Mouse (Mus musculus): ENCODE measurements around the gene Enox1. TPM values are rescaled to one million over a fixed set of nuclear protein-coding genes. Genes with fewer than 3 reads are reported as not detected.

Gene Enox1
- polyA plus RNA-seq, 1 experiment from 2014 or later = 1.9 TPM

DNA sequence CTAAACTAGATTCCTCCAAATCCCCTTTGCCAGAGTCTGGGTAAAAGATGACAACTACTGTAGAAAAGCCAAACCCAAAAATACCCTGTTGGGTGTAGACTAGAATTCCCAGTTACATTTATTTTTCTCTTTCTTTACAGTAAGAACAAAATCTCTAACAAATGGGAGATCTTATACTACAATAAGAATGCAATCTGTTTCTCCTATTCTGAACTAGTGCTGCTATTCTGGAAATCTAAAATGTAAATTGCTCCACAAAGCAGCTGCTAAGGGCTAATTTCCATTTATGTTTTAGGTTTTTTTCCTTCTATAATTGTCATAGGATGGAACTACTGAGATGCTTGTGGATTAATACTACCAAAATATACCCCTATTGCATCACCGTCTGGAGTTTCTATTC lies 8.9 kb upstream of the Enox1 start:
- Histone ChIP-seq H3K4me3 (ENCODE audit: low read depth, low read length) (no peak overlapping the region), H3K36me3 (ENCODE audit: control insufficient read depth, insufficient read depth) (no peaks in the 10 kb centered on the region), H3K9me3 (ENCODE audit: control insufficient read depth) (no peaks in the 10 kb centered on the region), H3K27me3 (replicated peaks; ENCODE audit: control insufficient read depth, insufficient read depth, low read length) (no peaks in the 10 kb centered on the region), H3K4me2 (replicated peaks; ENCODE audit: low read depth) (no peak overlapping the region), H3K4me1 (replicated peaks; ENCODE audit: control insufficient read depth, insufficient read depth, low read length) (no peaks in the 10 kb centered on the region), H3K9ac (ENCODE audit: low read depth, low read length) (no peak overlapping the region), H3K27ac (ENCODE audit: low read depth, low read length) (no peak overlapping the region)
- WGBS = 88% methylated on average over 1 of the region's 1 CpGs
- TF ChIP-seq CTCF (IDR thresholded peaks at IDR 0.05; ENCODE audit: low read depth) = no peak
- no peak for ATAC-seq

GRCm38 (mm10) chr14:77150556-77150955 lies 6.0 kb upstream of the Enox1 start:
- H3K4me3 ChIP-seq (ENCODE audit: low read depth, low read length) = no peak overlapping the region
- no peak overlapping the region for H3K4me2 ChIP-seq (replicated peaks; ENCODE audit: low read depth)
- no peaks in the 10 kb centered on the region for H3K9me3 ChIP-seq (ENCODE audit: control insufficient read depth)
- H3K36me3 ChIP-seq (ENCODE audit: control insufficient read depth, insufficient read depth) = no peaks in the 10 kb centered on the region
- ATAC-seq = no peak
- 75% methylated on average over 6 of the region's 6 CpGs for WGBS
- no peaks in the 10 kb centered on the region for H3K4me1 ChIP-seq (replicated peaks; ENCODE audit: control insufficient read depth, insufficient read depth, low read length)
- TF ChIP-seq CTCF (IDR thresholded peaks at IDR 0.05; ENCODE audit: low read depth) = no peak
- H3K27ac ChIP-seq (ENCODE audit: low read depth, low read length) = no peak overlapping the region
- H3K9ac ChIP-seq (ENCODE audit: low read depth, low read length) = no peak overlapping the region
- peaks cover 6% of the 10 kb centered on the region for H3K27me3 ChIP-seq (replicated peaks; ENCODE audit: control insufficient read depth, insufficient read depth, low read length)

GRCm38 (mm10) chr14:77151431-77151830 lies 5.1 kb upstream of the Enox1 start:
- no peak overlapping the region for H3K9ac ChIP-seq (ENCODE audit: low read depth, low read length)
- no peaks in the 10 kb centered on the region for H3K4me1 ChIP-seq (replicated peaks; ENCODE audit: control insufficient read depth, insufficient read depth, low read length)
- H3K9me3 ChIP-seq (ENCODE audit: control insufficient read depth) = no peaks in the 10 kb centered on the region
- TF ChIP-seq CTCF (IDR thresholded peaks at IDR 0.05; ENCODE audit: low read depth) = no peak
- H3K27ac ChIP-seq (ENCODE audit: low read depth, low read length) = no peak overlapping the region
- H3K4me2 ChIP-seq (replicated peaks; ENCODE audit: low read depth) = no peak overlapping the region
- no peaks in the 10 kb centered on the region for H3K36me3 ChIP-seq (ENCODE audit: control insufficient read depth, insufficient read depth)
- peaks cover 15% of the 10 kb centered on the region for H3K27me3 ChIP-seq (replicated peaks; ENCODE audit: control insufficient read depth, insufficient read depth, low read length)
- WGBS = 89% methylated on average over 7 of the region's 7 CpGs
- no peak for ATAC-seq
- H3K4me3 ChIP-seq (ENCODE audit: low read depth, low read length) = no peak overlapping the region

DNA sequence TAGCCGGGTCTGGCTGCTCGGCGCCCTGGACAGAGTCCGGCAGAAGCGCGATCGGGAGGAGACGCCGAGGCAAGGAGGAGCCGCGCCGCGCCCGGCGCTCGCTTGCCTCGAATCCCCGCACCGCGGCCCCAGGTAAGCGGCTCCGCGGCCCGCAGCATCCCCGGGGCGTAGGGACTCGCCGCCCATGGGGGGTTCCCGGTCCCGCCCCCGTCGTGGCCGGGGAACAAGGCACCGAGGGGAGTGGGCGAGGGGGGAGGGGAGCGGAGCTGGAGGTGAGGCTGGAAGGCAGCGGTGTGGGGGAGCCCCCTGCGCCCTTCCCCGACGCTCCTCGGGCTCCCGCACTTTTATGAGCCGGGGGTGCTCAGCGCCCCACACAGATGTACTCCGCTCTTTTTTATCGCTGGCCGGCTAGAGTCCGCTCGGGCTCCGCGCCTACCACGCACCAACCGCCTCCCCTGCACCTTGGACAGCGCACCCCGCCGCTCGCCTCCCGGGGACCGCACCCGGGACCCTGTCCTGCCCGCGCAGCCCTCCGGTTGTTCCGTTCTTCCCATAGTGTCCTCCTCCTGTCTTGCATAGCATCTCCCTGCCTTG lies 445 bp downstream of the Enox1 start:
- ATAC-seq = 0 out of 2 replicates have a peak, but pooled peaks have one; percentile 47
- peak overlapping the region; percentile 61 for H3K4me3 ChIP-seq (ENCODE audit: low read depth, low read length)
- no peaks in the 10 kb centered on the region for H3K9me3 ChIP-seq (ENCODE audit: control insufficient read depth)
- H3K27me3 ChIP-seq (replicated peaks; ENCODE audit: control insufficient read depth, insufficient read depth, low read length) = peaks cover 38% of the 10 kb centered on the region
- H3K27ac ChIP-seq (ENCODE audit: low read depth, low read length) = no peak overlapping the region
- no peaks in the 10 kb centered on the region for H3K36me3 ChIP-seq (ENCODE audit: control insufficient read depth, insufficient read depth)
- under 1% methylated on average over 42 of the region's 64 CpGs for WGBS
- H3K9ac ChIP-seq (ENCODE audit: low read depth, low read length) = peak overlapping the region; percentile 31
- no peak for TF ChIP-seq CTCF (IDR thresholded peaks at IDR 0.05; ENCODE audit: low read depth)
- H3K4me2 ChIP-seq (replicated peaks; ENCODE audit: low read depth) = peak overlapping the region; percentile 87
- no peaks in the 10 kb centered on the region; the same call in 1 of the 2 replicates for H3K4me1 ChIP-seq (replicated peaks; ENCODE audit: control insufficient read depth, insufficient read depth, low read length)

GRCm38 (mm10) chr14:77157505-77157911 lies 945 bp downstream of the Enox1 start:
- no peaks in the 10 kb centered on the region for H3K9me3 ChIP-seq (ENCODE audit: control insufficient read depth)
- no peaks in the 10 kb centered on the region; the same call in 1 of the 2 replicates for H3K4me1 ChIP-seq (replicated peaks; ENCODE audit: control insufficient read depth, insufficient read depth, low read length)
- TF ChIP-seq CTCF (IDR thresholded peaks at IDR 0.05; ENCODE audit: low read depth) = no peak
- H3K4me3 ChIP-seq (ENCODE audit: low read depth, low read length) = peak overlapping the region; percentile 61
- WGBS = 1% methylated on average over 31 of the region's 31 CpGs
- H3K9ac ChIP-seq (ENCODE audit: low read depth, low read length) = no peak overlapping the region
- peak; percentile 56 for ATAC-seq
- H3K4me2 ChIP-seq (replicated peaks; ENCODE audit: low read depth) = peak overlapping the region; percentile 87
- no peaks in the 10 kb centered on the region for H3K36me3 ChIP-seq (ENCODE audit: control insufficient read depth, insufficient read depth)
- peaks cover 38% of the 10 kb centered on the region for H3K27me3 ChIP-seq (replicated peaks; ENCODE audit: control insufficient read depth, insufficient read depth, low read length)
- H3K27ac ChIP-seq (ENCODE audit: low read depth, low read length) = no peak overlapping the region

GRCm38 (mm10) chr14:77159397-77159796 lies 2.8 kb downstream of the Enox1 start:
- no peak overlapping the region for H3K9ac ChIP-seq (ENCODE audit: low read depth, low read length)
- no peaks in the 10 kb centered on the region; the same call in 1 of the 2 replicates for H3K4me1 ChIP-seq (replicated peaks; ENCODE audit: control insufficient read depth, insufficient read depth, low read length)
- 78% methylated on average over 5 of the region's 5 CpGs for WGBS
- no peak overlapping the region for H3K4me3 ChIP-seq (ENCODE audit: low read depth, low read length)
- no peak overlapping the region for H3K27ac ChIP-seq (ENCODE audit: low read depth, low read length)
- H3K9me3 ChIP-seq (ENCODE audit: control insufficient read depth) = no peaks in the 10 kb centered on the region
- peaks cover 38% of the 10 kb centered on the region for H3K27me3 ChIP-seq (replicated peaks; ENCODE audit: control insufficient read depth, insufficient read depth, low read length)
- no peak overlapping the region for H3K4me2 ChIP-seq (replicated peaks; ENCODE audit: low read depth)
- ATAC-seq = no peak
- no peaks in the 10 kb centered on the region for H3K36me3 ChIP-seq (ENCODE audit: control insufficient read depth, insufficient read depth)
- TF ChIP-seq CTCF (IDR thresholded peaks at IDR 0.05; ENCODE audit: low read depth) = no peak

All from intestine, postnatal 0 days (tissue).